Mouse (Mus musculus) lung, embryonic 14.5 days (tissue): ENCODE results near the gene Pramef20. TPM values are rescaled to one million over a fixed set of nuclear protein-coding genes. Genes with fewer than 3 reads are reported as not detected.

ENCODE experiments used
- ATAC-seq: fragments of 200-750 bp; cut with Nextera tagmentation; 2 replicates; pipeline ENCODE4 v1.8.0; 2017; ENCODE audit warnings: mild to moderate bottlenecking, moderate TSS enrichment, moderate library complexity; ENCODE audit not compliant: insufficient read depth
- DNase-seq: peaks from one replicate; pipeline ENCODE4 v3.0.0-alpha.2; 2015
- H3K27ac ChIP-seq: fragments of 300-500 bp; sonication (generic); 2 replicates; pipeline ENCODE4 v1.5.1; 2014; ENCODE audit warnings: low read depth, mild to moderate bottlenecking, moderate library complexity
- H3K27me3 ChIP-seq: fragments of 300-500 bp; sonication (generic); 2 replicates; pipeline ENCODE4 v1.6.1; 2014; ENCODE audit warnings: low read length, control low read depth; ENCODE audit not compliant: insufficient read depth
- H3K36me3 ChIP-seq: fragments of 300-500 bp; sonication (generic); 2 replicates; pipeline ENCODE4 v1.6.1; 2014; ENCODE audit warnings: control low read depth; ENCODE audit not compliant: insufficient read depth
- H3K4me1 ChIP-seq: fragments of 300-500 bp; sonication (generic); 2 replicates; pipeline ENCODE4 v1.6.1; 2014; ENCODE audit warnings: antibody characterized with exemption, control low read depth; ENCODE audit not compliant: insufficient read depth
- H3K4me2 ChIP-seq: fragments of 300-500 bp; sonication (generic); 2 replicates; pipeline ENCODE4 v1.6.1; 2014; ENCODE audit warnings: mild to moderate bottlenecking
- H3K4me3 ChIP-seq: fragments of 300-500 bp; sonication (generic); 2 replicates; pipeline ENCODE4 v1.5.1; 2014; ENCODE audit warnings: low read depth, low read length
- H3K9ac ChIP-seq: fragments of 300-500 bp; sonication (generic); 2 replicates; pipeline ENCODE4 v1.6.1; 2014
- H3K9me3 ChIP-seq: fragments of 300-500 bp; sonication (generic); 2 replicates; pipeline ENCODE4 v1.6.1; 2016; ENCODE audit warnings: low read depth, low read length, control low read depth
- CTCF ChIP-seq: IDR thresholded peaks from 2 replicates; pipeline ENCODE4 v1.5.1; 2016; ENCODE audit warnings: antibody characterized with exemption, low read depth
- WGBS: fragments of 180-500 bp; shearing (Covaris S2); extraction: QIAGEN DNeasy Blood & Tissue Kit; methylation state at CpG from one replicate; pipeline ENCODE4 v1.1.7; 2014; 5-methylcytosine and 5-hydroxymethylcytosine counted together
- polyA plus RNA-seq: library from polyadenylated mRNA; unstranded; fragments of >200 nt; fragmentation: Nextera tagmentation; extraction: Ambion mirVana; gene quantifications from 2 replicates; pipeline ENCODE4 v1.2.1, GENCODE M21; 2014

Gene Pramef20
- not detected in 2 replicates for polyA plus RNA-seq

DNA sequence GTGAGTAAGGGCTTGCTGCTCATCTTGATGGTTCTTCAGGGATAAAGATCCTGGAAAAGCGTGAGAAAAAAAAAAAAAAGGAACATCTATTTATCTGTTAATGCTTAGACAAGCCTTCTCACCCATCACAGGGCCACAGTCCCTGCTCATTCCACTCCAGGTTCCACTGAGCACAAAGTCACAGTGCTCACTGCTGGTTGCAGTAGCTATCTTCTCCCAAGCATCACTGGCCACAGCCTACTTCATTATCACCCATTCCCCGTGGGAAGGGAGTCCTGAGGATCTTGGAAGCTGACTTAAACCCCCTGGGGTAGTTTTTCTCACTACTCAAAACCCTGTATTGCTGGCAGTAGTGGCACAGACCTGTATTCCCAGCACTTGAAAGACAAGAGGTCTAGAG lies at the start of gene Pramef20:
TSS of gene Pramef20 (minus strand) at position 23 of the 400 bp plus-strand sequence.
- 47% methylated on average over 2 of the region's 2 CpGs for WGBS
- DNase-seq = no peak
- Histone ChIP-seq H3K4me2 (no peak within 1 kb of the TSS), H3K4me3 (no peak within 1 kb of the TSS), H3K4me1 (no peaks in the 10 kb centered on the region), H3K36me3 (no peaks in the 10 kb centered on the region), H3K27ac (no peak within 1 kb of the TSS), H3K27me3 (no peaks in the 10 kb centered on the region), H3K9ac (no peak within 1 kb of the TSS), H3K9me3 (no peaks in the 10 kb centered on the region)
- no peak for TF ChIP-seq CTCF
- no peak for ATAC-seq

DNA sequence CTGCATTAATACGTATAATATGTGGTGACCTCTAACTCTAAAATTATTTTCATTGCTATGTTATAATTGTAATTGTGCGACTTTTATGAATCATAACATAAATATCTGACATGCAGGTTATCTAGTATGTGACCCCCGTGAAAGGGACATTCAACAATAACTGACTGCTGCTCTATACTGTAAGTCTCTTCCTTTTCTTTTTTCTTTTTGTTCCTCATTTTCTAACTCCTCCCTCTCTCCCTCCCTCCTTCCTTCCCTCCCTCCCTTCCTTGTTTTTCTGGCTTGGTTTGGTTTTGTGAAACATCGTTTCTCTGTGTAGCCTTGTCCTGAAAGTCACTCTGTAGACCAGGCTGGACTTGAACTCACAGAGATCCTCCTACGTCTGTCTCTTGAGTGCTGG lies 46.9 kb upstream of the Pramef20 start:
- Histone ChIP-seq H3K4me3 (no peak overlapping the region), H3K36me3 (no peaks in the 10 kb centered on the region), H3K27me3 (no peaks in the 10 kb centered on the region), H3K27ac (no peak overlapping the region), H3K9me3 (no peaks in the 10 kb centered on the region), H3K9ac (no peak overlapping the region), H3K4me1 (no peaks in the 10 kb centered on the region), H3K4me2 (no peak overlapping the region)
- 65% methylated on average over 5 of the region's 5 CpGs for WGBS
- DNase-seq = no peak
- ATAC-seq = no peak
- no peak for TF ChIP-seq CTCF

DNA sequence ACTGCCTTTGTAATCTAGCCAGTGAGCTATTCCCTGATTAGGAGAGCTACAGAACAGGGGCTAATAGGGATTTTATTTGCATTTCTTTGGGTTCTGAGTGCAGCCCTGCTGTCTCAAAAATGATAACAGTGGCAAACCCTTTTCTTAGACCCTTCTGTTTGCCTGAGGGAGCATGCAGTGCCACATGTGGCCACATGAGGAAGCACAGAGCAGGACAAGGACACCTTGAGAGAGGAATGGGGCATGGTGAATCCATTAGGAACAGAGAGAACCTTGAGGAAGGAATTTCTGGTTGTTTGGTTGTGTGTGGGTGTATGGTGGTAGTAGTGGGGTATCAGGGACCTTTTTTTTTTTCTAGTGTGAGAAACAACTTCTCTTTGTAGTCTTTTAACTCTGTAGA lies 42.9 kb upstream of the Pramef20 start:
- no peak overlapping the region for H3K9ac ChIP-seq
- no peak overlapping the region for H3K4me3 ChIP-seq
- no peak overlapping the region for H3K4me2 ChIP-seq
- H3K36me3 ChIP-seq = no peaks in the 10 kb centered on the region
- H3K9me3 ChIP-seq = no peaks in the 10 kb centered on the region
- DNase-seq = no peak
- no peaks in the 10 kb centered on the region for H3K27me3 ChIP-seq
- TF ChIP-seq CTCF = peak; percentile 53
- no peak for ATAC-seq
- no peaks in the 10 kb centered on the region for H3K4me1 ChIP-seq
- no peak overlapping the region for H3K27ac ChIP-seq

DNA sequence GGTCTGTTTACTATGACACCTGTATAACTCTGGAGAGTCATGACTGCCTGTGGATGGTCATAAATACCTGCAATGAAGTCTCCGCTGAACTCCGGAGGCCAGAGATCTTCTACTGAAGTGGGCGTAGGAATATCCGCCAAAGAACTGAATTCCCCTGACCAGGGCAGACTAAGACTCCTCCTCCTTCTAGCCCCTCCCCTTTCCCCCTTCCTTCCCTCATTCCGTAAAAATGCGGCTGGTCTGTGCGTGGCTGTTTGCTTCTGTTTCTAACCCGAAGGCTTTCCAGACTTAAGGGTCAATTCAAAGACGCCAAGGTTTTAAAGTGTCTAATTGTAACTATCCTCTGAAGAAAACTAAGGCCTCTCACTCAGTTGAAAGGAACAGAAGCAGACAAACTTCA lies 30.6 kb upstream of the Pramef20 start, which contains the start of gene Pramef12:
TSS of gene Pramef12 (minus strand) at position 175 of the 400 bp plus-strand sequence.
- Histone ChIP-seq H3K9ac (no peak within 1 kb of the TSS), H3K4me1 (no peaks in the 10 kb centered on the region), H3K27ac (no peak within 1 kb of the TSS), H3K9me3 (no peaks in the 10 kb centered on the region), H3K27me3 (no peaks in the 10 kb centered on the region), H3K4me3 (no peak within 1 kb of the TSS), H3K36me3 (no peaks in the 10 kb centered on the region), H3K4me2 (no peak within 1 kb of the TSS)
- no peak for ATAC-seq
- 59% methylated on average over 9 of the region's 9 CpGs for WGBS
- no peak for DNase-seq
- TF ChIP-seq CTCF = no peak

DNA sequence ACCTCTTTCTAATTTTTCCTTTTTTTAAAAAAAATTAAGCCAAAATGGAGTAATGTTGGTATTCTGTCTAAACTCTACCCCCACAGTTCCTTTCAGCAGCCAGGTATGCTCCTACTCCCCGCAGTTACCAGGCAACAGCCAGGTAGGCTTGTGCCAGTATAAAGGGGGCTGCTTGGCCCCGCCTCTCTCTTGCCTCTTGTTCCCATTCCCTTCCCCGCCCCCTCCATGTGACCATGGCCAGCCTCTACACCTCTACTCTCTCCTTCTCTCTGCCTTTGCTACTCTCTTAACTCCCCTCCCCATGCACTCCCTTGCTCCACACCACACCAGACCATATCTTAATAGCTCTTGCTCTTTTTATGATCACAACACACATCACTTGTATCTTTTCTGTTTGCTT lies 28.5 kb upstream of the Pramef20 start:
- Histone ChIP-seq H3K27ac (no peak overlapping the region), H3K27me3 (no peaks in the 10 kb centered on the region), H3K9ac (no peak overlapping the region), H3K9me3 (no peaks in the 10 kb centered on the region), H3K36me3 (no peaks in the 10 kb centered on the region), H3K4me1 (no peaks in the 10 kb centered on the region), H3K4me3 (no peak overlapping the region), H3K4me2 (no peak overlapping the region)
- no peak for TF ChIP-seq CTCF
- ATAC-seq = no peak
- DNase-seq = no peak
- 37% methylated on average over 3 of the region's 3 CpGs for WGBS

DNA sequence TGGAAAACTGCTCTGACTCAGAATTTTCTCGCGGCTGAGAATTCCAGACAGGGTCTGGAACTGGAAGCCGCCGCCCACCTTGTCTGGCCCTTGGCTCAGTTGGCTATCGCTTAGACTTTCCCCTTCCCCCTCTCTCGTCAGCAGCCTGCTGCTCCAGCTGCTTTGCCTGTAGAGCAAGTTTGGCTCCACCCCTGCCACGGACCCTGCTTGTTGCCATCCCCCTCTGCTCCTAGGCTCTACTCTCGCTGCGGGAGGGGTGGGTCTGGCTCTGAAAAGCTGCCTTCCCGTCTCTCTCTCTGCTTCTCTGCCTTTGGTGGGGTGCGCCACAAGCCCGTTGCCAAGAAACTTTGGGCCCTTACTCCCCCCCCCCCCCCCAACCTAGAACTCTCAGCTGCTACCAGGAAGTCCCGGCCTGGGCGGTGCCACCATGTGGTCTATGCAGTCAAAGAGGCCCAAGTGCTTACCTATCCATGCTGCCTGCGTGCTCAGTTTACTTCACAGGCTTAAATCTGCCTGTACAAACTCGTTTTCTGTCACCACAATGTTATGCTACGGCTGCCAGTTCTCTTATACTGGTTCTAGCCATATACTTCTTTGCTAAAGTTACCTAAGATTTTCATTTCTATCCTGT lies 26.8 kb upstream of the Pramef20 start:
- Histone ChIP-seq H3K27me3 (no peaks in the 10 kb centered on the region), H3K27ac (peak overlapping the region; percentile 24; the same call in 1 of the 2 replicates), H3K9me3 (no peaks in the 10 kb centered on the region), H3K36me3 (no peaks in the 10 kb centered on the region), H3K9ac (no peak overlapping the region), H3K4me3 (peak overlapping the region; percentile 27), H3K4me2 (peak overlapping the region; percentile 58), H3K4me1 (no peaks in the 10 kb centered on the region)
- DNase-seq = peak; percentile 67
- TF ChIP-seq CTCF = no peak
- peak; percentile 94 for ATAC-seq
- WGBS = 4% methylated on average over 17 of the region's 17 CpGs

DNA sequence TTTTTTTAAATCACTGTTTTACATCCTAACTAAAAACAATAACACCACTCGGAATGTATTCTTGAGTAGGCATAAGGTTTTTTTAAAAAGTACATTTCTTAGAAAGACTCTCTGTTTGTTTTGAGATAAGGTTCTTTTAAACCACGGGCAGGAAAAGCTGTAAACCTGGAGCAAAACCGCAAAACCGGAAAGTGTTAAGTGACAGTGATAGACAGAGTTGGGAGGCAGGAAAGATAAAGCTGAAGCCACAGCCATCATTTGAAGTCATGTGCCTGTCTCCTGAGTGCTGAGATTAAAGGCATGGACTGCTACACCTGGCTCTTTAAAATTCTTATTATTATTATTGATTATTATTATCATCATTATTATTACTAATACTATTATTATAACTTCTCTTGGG lies 25.0 kb upstream of the Pramef20 start:
- Histone ChIP-seq H3K4me1 (no peaks in the 10 kb centered on the region), H3K36me3 (no peaks in the 10 kb centered on the region), H3K4me3 (no peak overlapping the region), H3K27ac (no peak overlapping the region), H3K27me3 (no peaks in the 10 kb centered on the region), H3K4me2 (no peak overlapping the region), H3K9me3 (no peaks in the 10 kb centered on the region), H3K9ac (no peak overlapping the region)
- WGBS = 5% methylated on average over 4 of the region's 4 CpGs
- no peak for TF ChIP-seq CTCF
- DNase-seq (no peak), ATAC-seq (no peak)
